Mouse (Mus musculus): ENCODE measurements at regions not wholly inside any gene's neighbourhood (a gene's known extent, or its start where the extent isn't known, plus 50 kb on each side); places are given as distances from the start of the nearest gene placed in this dataset.
A peak's percentile ranks its signal among the peaks of the same experiment; 100 is the strongest.

- 37% methylated on average over 5 of the region's 5 CpGs for WGBS
- no peak for DNase-seq (ENCODE audit: low spot score)
- no peak overlapping the region for H3K4me3 ChIP-seq (ENCODE audit: low read depth, low read length)
- H3K27me3 ChIP-seq (replicated peaks; ENCODE audit: control insufficient read depth, insufficient read depth, low read length): no peaks in the 10 kb centered on the region
- no peak overlapping the region for H3K9ac ChIP-seq (ENCODE audit: low read depth, low read length)
- ATAC-seq (ENCODE audit: low read depth): no peak
- H3K4me1 ChIP-seq (ENCODE audit: control insufficient read depth, insufficient read depth, low read length): no peaks in the 10 kb centered on the region
- no peak overlapping the region for H3K4me2 ChIP-seq (ENCODE audit: low read depth, low read length)
- H3K9me3 ChIP-seq (ENCODE audit: control insufficient read depth, low read length): no peaks in the 10 kb centered on the region
- no peaks in the 10 kb centered on the region for H3K36me3 ChIP-seq (ENCODE audit: control insufficient read depth, insufficient read depth, low read length)
- H3K27ac ChIP-seq (replicated peaks; ENCODE audit: low read depth, low read length): no peak overlapping the region
Measured at GRCm38 (mm10) chr9:89461190-89461589, 161.7 kb downstream of the Minar1 start.

GRCm38 (mm10) chr9:89456666-89457065, 166.3 kb downstream of the Minar1 start:
- 70% methylated on average over 3 of the region's 3 CpGs for WGBS
- H3K36me3 ChIP-seq (ENCODE audit: control insufficient read depth, insufficient read depth, low read length): no peaks in the 10 kb centered on the region
- no peaks in the 10 kb centered on the region for H3K27me3 ChIP-seq (replicated peaks; ENCODE audit: control insufficient read depth, insufficient read depth, low read length)
- H3K4me1 ChIP-seq (ENCODE audit: control insufficient read depth, insufficient read depth, low read length): no peaks in the 10 kb centered on the region
- no peak overlapping the region for H3K4me2 ChIP-seq (ENCODE audit: low read depth, low read length)
- ATAC-seq (ENCODE audit: low read depth): no peak
- DNase-seq (ENCODE audit: low spot score): peak; percentile 33
- H3K9ac ChIP-seq (ENCODE audit: low read depth, low read length): no peak overlapping the region
- no peaks in the 10 kb centered on the region for H3K9me3 ChIP-seq (ENCODE audit: control insufficient read depth, low read length)
- H3K27ac ChIP-seq (replicated peaks; ENCODE audit: low read depth, low read length): no peak overlapping the region
- no peak overlapping the region for H3K4me3 ChIP-seq (ENCODE audit: low read depth, low read length)

- no peaks in the 10 kb centered on the region for H3K9me3 ChIP-seq (ENCODE audit: control insufficient read depth, low read length)
- H3K4me1 ChIP-seq (ENCODE audit: control insufficient read depth, insufficient read depth, low read length): no peaks in the 10 kb centered on the region
- no peak overlapping the region for H3K4me2 ChIP-seq (ENCODE audit: low read depth, low read length)
- DNase-seq (ENCODE audit: low spot score) (peak; percentile 20), ATAC-seq (ENCODE audit: low read depth) (no peak)
- no peaks in the 10 kb centered on the region for H3K27me3 ChIP-seq (replicated peaks; ENCODE audit: control insufficient read depth, insufficient read depth, low read length)
- H3K9ac ChIP-seq (ENCODE audit: low read depth, low read length): no peak overlapping the region
- H3K36me3 ChIP-seq (ENCODE audit: control insufficient read depth, insufficient read depth, low read length): no peaks in the 10 kb centered on the region
- no peak overlapping the region for H3K27ac ChIP-seq (replicated peaks; ENCODE audit: low read depth, low read length)
- 41% methylated on average over 6 of the region's 6 CpGs for WGBS
- H3K4me3 ChIP-seq (ENCODE audit: low read depth, low read length): no peak overlapping the region
Measured at GRCm38 (mm10) chr9:89449656-89450055, 173.3 kb downstream of the Minar1 start.
